Mouse (Mus musculus): ENCODE measurements around the gene Mup12. TPM values are rescaled to one million over a fixed set of nuclear protein-coding genes. Genes with fewer than 3 reads are reported as not detected.

Gene Mup12
- polyA plus RNA-seq (2014; fragmentation: Illumina TruSeq; extraction: RNeasy Lipid Tissue Mini Kit (QIAGEN cat#74804); ENCODE audit: low read depth, low replicate concordance): not detected

GRCm38 (mm10) chr4:60741226-60741625, at the start of gene Mup12:
TSS of gene Mup12 (minus strand) at chr4:60741326.

Other genes starting within 250 kb of the Mup12 start
- not detected for gene Mup1, start 239.4 kb downstream of the Mup12 start, polyA plus RNA-seq (2014; fragmentation: Illumina TruSeq; extraction: RNeasy Lipid Tissue Mini Kit (QIAGEN cat#74804); ENCODE audit: low read depth, low replicate concordance)
- not detected for gene Mup10, start 159.1 kb downstream of the Mup12 start, polyA plus RNA-seq (2014; fragmentation: Illumina TruSeq; extraction: RNeasy Lipid Tissue Mini Kit (QIAGEN cat#74804); ENCODE audit: low read depth, low replicate concordance)
- gene Mup11, start 78.9 kb downstream of the Mup12 start, polyA plus RNA-seq (2014; fragmentation: Illumina TruSeq; extraction: RNeasy Lipid Tissue Mini Kit (QIAGEN cat#74804); ENCODE audit: low read depth, low replicate concordance): 0.76 TPM
- gene Mup22, start 80.1 kb upstream of the Mup12 start, polyA plus RNA-seq (2014; fragmentation: Illumina TruSeq; extraction: RNeasy Lipid Tissue Mini Kit (QIAGEN cat#74804); ENCODE audit: low read depth, low replicate concordance): 7.1 TPM